Mouse (Mus musculus) intestine, embryonic 16.5 days (tissue): ENCODE results near the gene Kin. TPM values are rescaled to one million over a fixed set of nuclear protein-coding genes. Genes with fewer than 3 reads are reported as not detected.

Source experiments
- ATAC-seq: fragments of 200-750 bp; cut with Nextera tagmentation; 2 replicates; pipeline ENCODE4 v1.8.0; 2017; ENCODE audit warnings: moderate TSS enrichment, moderate library complexity
- H3K27ac ChIP-seq: fragments of 300-500 bp; sonication (generic); 2 replicates; pipeline ENCODE4 v1.5.1; 2014; ENCODE audit warnings: mild to moderate bottlenecking, low read length
- H3K27me3 ChIP-seq: fragments of 300-500 bp; sonication (generic); replicated peaks from 2 replicates; pipeline ENCODE4 v1.6.1; 2014; ENCODE audit warnings: low read length, control low read depth, mixed read lengths; ENCODE audit not compliant: control insufficient read depth, insufficient read depth
- H3K36me3 ChIP-seq: fragments of 300-500 bp; sonication (generic); 2 replicates; pipeline ENCODE4 v1.6.1; 2014; ENCODE audit warnings: low read length, control low read depth; ENCODE audit not compliant: control insufficient read depth, insufficient read depth
- H3K4me1 ChIP-seq: fragments of 300-500 bp; sonication (generic); 2 replicates; pipeline ENCODE4 v1.6.1; 2014; ENCODE audit warnings: low read length, control low read depth, mixed read lengths; ENCODE audit not compliant: control insufficient read depth, insufficient read depth
- H3K4me2 ChIP-seq: fragments of 300-500 bp; sonication (generic); 2 replicates; pipeline ENCODE4 v1.6.1; 2014; ENCODE audit warnings: low read depth, low read length, control low read depth
- H3K4me3 ChIP-seq: fragments of 300-500 bp; sonication (generic); 2 replicates; pipeline ENCODE4 v1.5.1; 2014; ENCODE audit warnings: mild to moderate bottlenecking, low read length
- H3K9ac ChIP-seq: fragments of 300-500 bp; sonication (generic); 2 replicates; pipeline ENCODE4 v1.6.1; 2014; ENCODE audit warnings: low read depth, low read length
- H3K9me3 ChIP-seq: fragments of 300-500 bp; sonication (generic); 2 replicates; pipeline ENCODE4 v1.6.1; 2016; ENCODE audit warnings: low read length, control low read depth; ENCODE audit not compliant: control insufficient read depth
- WGBS: fragments of 180-500 bp; shearing (Covaris S2); extraction: QIAGEN DNeasy Blood & Tissue Kit; methylation state at CpG from one replicate; pipeline ENCODE4 v1.1.7; 2014; 5-methylcytosine and 5-hydroxymethylcytosine counted together
- polyA plus RNA-seq: library from polyadenylated mRNA; unstranded; fragments of >200 nt; fragmentation: Nextera tagmentation; extraction: Ambion mirVana; gene quantifications from 2 replicates; pipeline ENCODE4 v1.2.1, GENCODE M21; 2015

The Kin gene
- polyA plus RNA-seq, 1 experiment from 2014 or later = 22.7 TPM

GRCm38 (mm10) chr2:10071751-10072150 lies 8.6 kb upstream of the Kin start:
- peaks cover 25% of the 10 kb centered on the region for H3K4me1 ChIP-seq
- H3K4me3 ChIP-seq = no peak overlapping the region
- ATAC-seq = no peak
- H3K4me2 ChIP-seq = no peak overlapping the region
- H3K27ac ChIP-seq = no peak overlapping the region
- 79% methylated on average over 7 of the region's 7 CpGs for WGBS
- no peak overlapping the region for H3K9ac ChIP-seq
- no peaks in the 10 kb centered on the region for H3K27me3 ChIP-seq
- no peaks in the 10 kb centered on the region for H3K36me3 ChIP-seq
- H3K9me3 ChIP-seq = no peaks in the 10 kb centered on the region

GRCm38 (mm10) chr2:10074470-10074869 lies 5.9 kb upstream of the Kin start:
- H3K9me3 ChIP-seq = no peaks in the 10 kb centered on the region
- H3K4me1 ChIP-seq = peaks cover 45% of the 10 kb centered on the region
- 44% methylated on average over 7 of the region's 7 CpGs for WGBS
- H3K4me3 ChIP-seq = no peak overlapping the region
- H3K27me3 ChIP-seq = no peaks in the 10 kb centered on the region
- peak overlapping the region; percentile 25 for H3K27ac ChIP-seq
- ATAC-seq = peak; percentile 62
- no peaks in the 10 kb centered on the region for H3K36me3 ChIP-seq
- H3K4me2 ChIP-seq = peak overlapping the region; percentile 25; the same call in 1 of the 2 replicates
- H3K9ac ChIP-seq = no peak overlapping the region

GRCm38 (mm10) chr2:10076675-10077074 lies 3.7 kb upstream of the Kin start:
- H3K27me3 ChIP-seq = no peaks in the 10 kb centered on the region
- H3K36me3 ChIP-seq = no peaks in the 10 kb centered on the region
- H3K9me3 ChIP-seq = no peaks in the 10 kb centered on the region
- no peak overlapping the region; the same call in 1 of the 2 replicates for H3K4me2 ChIP-seq
- H3K4me1 ChIP-seq = peaks cover 50% of the 10 kb centered on the region
- H3K9ac ChIP-seq = no peak overlapping the region
- 64% methylated on average over 8 of the region's 8 CpGs for WGBS
- no peak overlapping the region for H3K27ac ChIP-seq
- no peak overlapping the region for H3K4me3 ChIP-seq
- no peak for ATAC-seq

- no peaks in the 10 kb centered on the region for H3K9me3 ChIP-seq
- peak overlapping the region; percentile 96 for H3K4me3 ChIP-seq
- no peaks in the 10 kb centered on the region for H3K27me3 ChIP-seq
- H3K9ac ChIP-seq = peak overlapping the region; percentile 100
- no peaks in the 10 kb centered on the region; the same call in 1 of the 2 replicates for H3K36me3 ChIP-seq
- WGBS = 0% methylated on average over 28 of the region's 28 CpGs
- H3K27ac ChIP-seq = peak overlapping the region; percentile 96
- peak overlapping the region; percentile 57 for H3K4me2 ChIP-seq
- ATAC-seq = no peak
- peaks cover 44% of the 10 kb centered on the region for H3K4me1 ChIP-seq
Measured at GRCm38 (mm10) chr2:10079745-10080309, 566 bp upstream of the Kin start.

- Histone ChIP-seq H3K4me1 (peaks cover 33% of the 10 kb centered on the region), H3K4me3 (peak overlapping the region; percentile 96), H3K27me3 (no peaks in the 10 kb centered on the region), H3K27ac (no peak overlapping the region), H3K4me2 (peak overlapping the region; percentile 49), H3K36me3 (no peaks in the 10 kb centered on the region; the same call in 1 of the 2 replicates), H3K9ac (peak overlapping the region; percentile 42; the same call in 1 of the 2 replicates), H3K9me3 (no peaks in the 10 kb centered on the region)
- no peak for ATAC-seq
- WGBS = 86% methylated on average over 5 of the region's 5 CpGs
Measured at GRCm38 (mm10) chr2:10081453-10082080, 1.2 kb downstream of the Kin start.

- Histone ChIP-seq H3K4me3 (no peak overlapping the region), H3K4me1 (peaks cover 24% of the 10 kb centered on the region), H3K4me2 (no peak overlapping the region), H3K27ac (no peak overlapping the region), H3K36me3 (peaks cover 5% of the 10 kb centered on the region; the same call in 1 of the 2 replicates), H3K9me3 (no peaks in the 10 kb centered on the region), H3K9ac (no peak overlapping the region), H3K27me3 (no peaks in the 10 kb centered on the region)
- WGBS = 70% methylated on average over 1 of the region's 1 CpGs
- no peak for ATAC-seq
Measured at GRCm38 (mm10) chr2:10082737-10083136, 2.3 kb downstream of the Kin start.

- Histone ChIP-seq H3K9ac (no peak overlapping the region), H3K4me1 (0 out of 2 replicates have a peak, but pooled peaks cover 4% of the 10 kb centered on the region), H3K4me2 (no peak overlapping the region), H3K27ac (no peak overlapping the region), H3K27me3 (no peaks in the 10 kb centered on the region), H3K9me3 (no peaks in the 10 kb centered on the region), H3K36me3 (peaks cover 16% of the 10 kb centered on the region), H3K4me3 (no peak overlapping the region)
- 84% methylated on average over 8 of the region's 8 CpGs for WGBS
- no peak for ATAC-seq
Measured at GRCm38 (mm10) chr2:10087256-10087850, 7.0 kb downstream of the Kin start.

GRCm38 (mm10) chr2:10094327-10095100 lies 14.1 kb downstream of the Kin start:
- Histone ChIP-seq H3K9ac (no peak overlapping the region), H3K27ac (peak overlapping the region; percentile 28; the same call in 1 of the 2 replicates), H3K4me3 (no peak overlapping the region), H3K9me3 (no peaks in the 10 kb centered on the region), H3K36me3 (peaks cover 11% of the 10 kb centered on the region; the same call in 1 of the 2 replicates), H3K4me1 (no peaks in the 10 kb centered on the region), H3K4me2 (no peak overlapping the region), H3K27me3 (no peaks in the 10 kb centered on the region)
- WGBS = 60% methylated on average over 14 of the region's 14 CpGs
- ATAC-seq = peak; percentile 85

GRCm38 (mm10) chr2:10098598-10099215 lies 18.3 kb downstream of the Kin start:
- Histone ChIP-seq H3K36me3 (no peaks in the 10 kb centered on the region), H3K27me3 (no peaks in the 10 kb centered on the region), H3K9me3 (no peaks in the 10 kb centered on the region), H3K4me2 (no peak overlapping the region), H3K4me1 (no peaks in the 10 kb centered on the region), H3K9ac (no peak overlapping the region), H3K4me3 (no peak overlapping the region), H3K27ac (no peak overlapping the region)
- 31% methylated on average over 9 of the region's 9 CpGs for WGBS
- no peak for ATAC-seq
